Mouse (Mus musculus) embryonic facial prominence, embryonic 11.5 days (tissue): ENCODE measurements around the gene Ccdc30. TPM values are rescaled to one million over a fixed set of nuclear protein-coding genes. Genes with fewer than 3 reads are reported as not detected.

Experiments
- ATAC-seq: fragments of 200-750 bp; cut with Nextera tagmentation; replicated peaks from 2 replicates; pipeline ENCODE4 v1.8.0; 2017; ENCODE audit warnings: low read depth; ENCODE audit not compliant: insufficient number of reproducible peaks, low FRiP score, low TSS enrichment
- DNase-seq: peaks from one replicate; pipeline ENCODE4 v3.0.0-alpha.2; 2015; ENCODE audit warnings: low spot score
- H3K27ac ChIP-seq: fragments of 300-500 bp; sonication (generic); replicated peaks from 2 replicates; pipeline ENCODE4 v1.5.1; 2014; ENCODE audit warnings: mild to moderate bottlenecking, low read depth, low read length, control low read depth
- H3K27me3 ChIP-seq: fragments of 300-500 bp; sonication (generic); 2 replicates; pipeline ENCODE4 v1.6.1; 2014; ENCODE audit warnings: mild to moderate bottlenecking, low read length, moderate library complexity, mixed read lengths; ENCODE audit not compliant: control insufficient read depth, insufficient read depth
- H3K36me3 ChIP-seq: fragments of 300-500 bp; sonication (generic); replicated peaks from 2 replicates; pipeline ENCODE4 v1.6.1; 2014; ENCODE audit warnings: low read depth, mild to moderate bottlenecking, low read length, moderate library complexity, mixed read lengths; ENCODE audit not compliant: control insufficient read depth, insufficient read depth
- H3K4me1 ChIP-seq: fragments of 300-500 bp; sonication (generic); 2 replicates; pipeline ENCODE4 v1.6.1; 2014; ENCODE audit warnings: low read length, mixed read lengths; ENCODE audit not compliant: control insufficient read depth, insufficient read depth
- H3K4me2 ChIP-seq: fragments of 300-500 bp; sonication (generic); 2 replicates; pipeline ENCODE4 v1.6.1; 2014; ENCODE audit warnings: low read depth, mild to moderate bottlenecking, control low read depth, low read length, moderate library complexity
- H3K4me3 ChIP-seq: fragments of 300-500 bp; sonication (generic); 2 replicates; pipeline ENCODE4 v1.5.1; 2014; ENCODE audit warnings: low read depth, low read length, control low read depth
- H3K9ac ChIP-seq: fragments of 300-500 bp; sonication (generic); replicated peaks from 2 replicates; pipeline ENCODE4 v1.6.1; 2014; ENCODE audit warnings: mild to moderate bottlenecking, control low read depth, low read length
- H3K9me3 ChIP-seq: fragments of 300-500 bp; sonication (generic); replicated peaks from 2 replicates; pipeline ENCODE4 v1.6.1; 2016; ENCODE audit warnings: mild to moderate bottlenecking, low read length, inconsistent platforms, mixed read lengths; ENCODE audit not compliant: control insufficient read depth
- WGBS: fragments of 180-500 bp; shearing (Covaris S2); extraction: QIAGEN DNeasy Blood & Tissue Kit; methylation state at CpG from one replicate; pipeline ENCODE4 v1.1.7; 2014; 5-methylcytosine and 5-hydroxymethylcytosine counted together
- polyA plus RNA-seq: library from polyadenylated mRNA; unstranded; fragments of >200 nt; fragmentation: Nextera tagmentation; extraction: Ambion mirVana; gene quantifications from 2 replicates; pipeline ENCODE4 v1.2.1, GENCODE M21; 2014

Ccdc30 gene
- polyA plus RNA-seq, 1 experiment from 2014 or later = 6.7 TPM

DNA sequence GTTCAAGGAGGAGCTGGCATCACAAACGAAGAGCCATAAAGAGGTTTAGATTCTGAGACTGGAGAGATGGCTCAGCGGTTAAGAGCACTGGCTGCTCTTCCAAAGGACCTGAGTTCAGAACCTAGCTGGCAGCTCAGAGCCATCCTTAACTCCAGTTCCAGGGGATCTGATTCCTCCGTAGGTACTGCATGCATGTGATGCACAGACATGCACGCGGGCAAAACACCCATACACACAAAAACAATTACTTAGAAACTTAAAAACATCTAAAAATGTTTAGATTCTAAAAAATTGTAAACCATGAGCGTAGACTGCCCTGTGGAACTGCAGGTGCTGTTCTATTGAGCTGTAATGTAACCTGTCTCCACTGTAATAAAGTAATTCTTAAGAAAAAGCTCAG, 45.9 kb downstream of the Ccdc30 start:
- Histone ChIP-seq H3K36me3 (no peaks in the 10 kb centered on the region), H3K27ac (no peak overlapping the region), H3K4me1 (no peaks in the 10 kb centered on the region), H3K4me2 (no peak overlapping the region), H3K27me3 (no peaks in the 10 kb centered on the region), H3K9ac (no peak overlapping the region), H3K4me3 (no peak overlapping the region), H3K9me3 (no peaks in the 10 kb centered on the region)
- 86% methylated on average over 6 of the region's 6 CpGs for WGBS
- ATAC-seq = no peak
- no peak for DNase-seq

GRCm38 (mm10) chr4:119366758-119367526, 48.4 kb downstream of the Ccdc30 start:
- H3K27me3 ChIP-seq = no peaks in the 10 kb centered on the region
- WGBS = 68% methylated on average over 4 of the region's 4 CpGs
- no peak for ATAC-seq
- H3K4me3 ChIP-seq = no peak overlapping the region
- H3K9me3 ChIP-seq = no peaks in the 10 kb centered on the region
- DNase-seq = no peak
- no peaks in the 10 kb centered on the region for H3K36me3 ChIP-seq
- no peak overlapping the region for H3K9ac ChIP-seq
- H3K4me1 ChIP-seq = no peaks in the 10 kb centered on the region
- H3K27ac ChIP-seq = no peak overlapping the region
- no peak overlapping the region for H3K4me2 ChIP-seq

GRCm38 (mm10) chr4:119362231-119362630, 53.1 kb downstream of the Ccdc30 start:
- Histone ChIP-seq H3K9me3 (no peaks in the 10 kb centered on the region), H3K9ac (no peak overlapping the region), H3K4me2 (no peak overlapping the region), H3K4me3 (no peak overlapping the region), H3K4me1 (no peaks in the 10 kb centered on the region), H3K27ac (no peak overlapping the region), H3K36me3 (no peaks in the 10 kb centered on the region), H3K27me3 (no peaks in the 10 kb centered on the region)
- ATAC-seq (no peak), DNase-seq (no peak)
- 82% methylated on average over 3 of the region's 3 CpGs for WGBS

DNA sequence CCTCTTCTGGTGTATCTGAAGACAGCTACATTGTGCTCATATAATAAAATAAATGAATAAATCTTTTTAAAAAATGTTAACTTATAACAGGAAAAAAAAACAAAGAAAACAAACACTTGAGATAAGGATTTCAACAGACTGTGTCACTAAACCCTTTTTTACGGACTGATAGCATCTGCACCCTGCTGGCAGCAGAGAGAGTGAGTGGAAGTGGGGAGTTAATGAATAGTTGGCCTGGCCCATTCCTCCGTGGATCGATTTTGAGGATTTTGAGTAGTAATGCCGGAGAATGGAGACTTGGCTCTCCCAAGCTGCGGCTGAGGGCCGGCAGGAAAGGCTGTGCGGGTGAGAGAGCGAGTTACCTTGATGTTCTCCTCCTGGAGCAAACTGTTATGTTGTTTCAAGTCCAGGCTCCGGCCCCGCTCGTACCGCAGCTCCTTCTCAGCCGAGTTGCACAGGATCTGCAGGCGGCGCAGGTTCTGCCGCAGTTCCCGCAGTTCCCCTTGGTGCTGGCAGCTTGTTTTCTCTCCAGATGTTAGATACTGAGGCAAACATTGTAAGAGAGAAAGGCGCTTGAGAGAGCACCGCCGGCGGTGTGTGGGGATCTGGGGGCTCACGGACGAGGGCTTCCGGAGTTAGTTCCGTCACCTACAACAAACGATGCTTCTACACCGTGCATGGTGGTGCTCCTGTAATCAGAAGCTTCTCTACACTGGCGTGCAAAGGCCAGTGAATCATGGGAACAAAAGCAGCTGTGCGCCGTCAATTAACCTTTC, 55.9 kb downstream of the Ccdc30 start:
- 7% methylated on average over 30 of the region's 30 CpGs for WGBS
- Histone ChIP-seq H3K4me1 (no peaks in the 10 kb centered on the region), H3K36me3 (no peaks in the 10 kb centered on the region), H3K9me3 (no peaks in the 10 kb centered on the region), H3K27me3 (no peaks in the 10 kb centered on the region), H3K9ac (peak overlapping the region; percentile 72), H3K4me3 (peak overlapping the region; percentile 33), H3K27ac (no peak overlapping the region), H3K4me2 (peak overlapping the region; percentile 38)
- ATAC-seq = peak; percentile 62; the same call in 1 of the 2 replicates
- peak; percentile 45 for DNase-seq

GRCm38 (mm10) chr4:119345508-119345907, 69.8 kb downstream of the Ccdc30 start:
- Histone ChIP-seq H3K9ac (no peak overlapping the region), H3K27ac (no peak overlapping the region), H3K4me2 (no peak overlapping the region), H3K9me3 (no peaks in the 10 kb centered on the region), H3K27me3 (no peaks in the 10 kb centered on the region), H3K4me1 (no peaks in the 10 kb centered on the region), H3K4me3 (no peak overlapping the region), H3K36me3 (no peaks in the 10 kb centered on the region)
- 93% methylated on average over 6 of the region's 6 CpGs for WGBS
- DNase-seq = no peak
- no peak for ATAC-seq

DNA sequence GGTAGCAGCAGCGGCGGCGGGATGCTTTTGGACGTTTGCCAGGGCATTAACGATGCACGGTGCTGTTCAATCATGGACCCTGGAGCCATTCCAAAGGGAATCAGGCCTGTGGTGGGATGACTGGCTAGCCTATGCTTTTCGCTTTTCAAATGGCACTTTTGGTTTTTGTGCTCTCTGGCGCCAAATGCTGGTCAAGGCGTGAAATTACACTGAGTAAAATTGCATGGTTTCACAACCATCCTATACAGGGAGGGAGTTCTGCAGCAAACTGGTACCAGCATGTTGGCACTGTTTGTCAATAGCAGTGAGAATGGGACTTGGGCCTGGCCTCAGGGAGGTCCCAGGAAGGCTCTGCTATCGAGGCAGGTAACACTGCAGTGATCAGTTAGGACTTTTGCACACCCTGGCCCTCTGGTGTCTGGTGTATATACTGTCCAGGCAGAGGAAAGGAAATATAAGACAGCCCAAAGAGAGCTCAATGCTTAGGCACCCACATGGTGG, 76.4 kb downstream of the Ccdc30 start:
- H3K9ac ChIP-seq = no peak overlapping the region
- no peak overlapping the region for H3K4me2 ChIP-seq
- 4% methylated on average over 10 of the region's 10 CpGs for WGBS

GRCm38 (mm10) chr4:119338422-119338821, 76.9 kb downstream of the Ccdc30 start:
- Histone ChIP-seq H3K27me3 (no peaks in the 10 kb centered on the region), H3K36me3 (no peaks in the 10 kb centered on the region), H3K4me2 (no peak overlapping the region), H3K9me3 (no peaks in the 10 kb centered on the region), H3K27ac (no peak overlapping the region), H3K4me1 (no peaks in the 10 kb centered on the region), H3K9ac (no peak overlapping the region), H3K4me3 (no peak overlapping the region)
- DNase-seq (no peak), ATAC-seq (no peak)
- WGBS = 85% methylated on average over 4 of the region's 4 CpGs

More for the DNA sequence above, 76.4 kb downstream of the Ccdc30 start:
- no peaks in the 10 kb centered on the region for H3K9me3 ChIP-seq
- peak; percentile 77 for DNase-seq
- no peak overlapping the region for H3K4me3 ChIP-seq
- H3K4me1 ChIP-seq = no peaks in the 10 kb centered on the region
- peak; percentile 60; the same call in 1 of the 2 replicates for ATAC-seq
- no peaks in the 10 kb centered on the region for H3K27me3 ChIP-seq
- H3K27ac ChIP-seq = no peak overlapping the region
- H3K36me3 ChIP-seq = no peaks in the 10 kb centered on the region

DNA sequence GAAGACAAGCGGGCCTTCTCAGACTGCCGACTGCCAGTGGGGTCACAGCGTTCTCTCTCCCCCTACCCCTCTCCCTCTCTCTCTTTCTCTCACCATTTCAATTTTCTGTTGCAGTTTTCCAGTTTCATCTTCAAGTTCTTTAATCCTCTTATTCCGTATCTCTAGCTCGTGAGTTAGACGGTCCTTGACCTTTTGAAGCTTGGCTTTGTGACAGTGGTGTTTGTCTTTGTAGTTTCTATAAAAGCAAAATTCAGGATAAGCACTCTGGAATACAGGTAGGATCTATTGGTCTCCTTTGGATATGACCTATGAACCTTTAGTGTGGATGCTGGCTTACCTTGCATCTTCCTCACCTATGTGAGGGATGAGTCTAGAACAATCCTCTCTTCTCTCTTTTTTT, 81.8 kb downstream of the Ccdc30 start:
- Histone ChIP-seq H3K9me3 (no peaks in the 10 kb centered on the region), H3K9ac (no peak overlapping the region), H3K27ac (no peak overlapping the region), H3K36me3 (no peaks in the 10 kb centered on the region), H3K4me3 (no peak overlapping the region), H3K4me1 (no peaks in the 10 kb centered on the region), H3K27me3 (no peaks in the 10 kb centered on the region), H3K4me2 (no peak overlapping the region)
- 88% methylated on average over 6 of the region's 6 CpGs for WGBS
- DNase-seq (no peak), ATAC-seq (no peak)
